Mouse (Mus musculus) spleen, adult 18-20 months (tissue): Measurements from ENCODE around the gene Tspan5.

Source experiments
- DNase-seq, 2 experiments: peaks; one replicate each; pipeline ENCODE4 v3.0.0; 2022; ENCODE audit warnings: mixed read lengths in 2 of 2

Tspan5 gene

GRCm38 (mm10) chr3:138813139-138813810 lies 71.3 kb downstream of the Tspan5 start:
- DNase-seq: no peak

DNA sequence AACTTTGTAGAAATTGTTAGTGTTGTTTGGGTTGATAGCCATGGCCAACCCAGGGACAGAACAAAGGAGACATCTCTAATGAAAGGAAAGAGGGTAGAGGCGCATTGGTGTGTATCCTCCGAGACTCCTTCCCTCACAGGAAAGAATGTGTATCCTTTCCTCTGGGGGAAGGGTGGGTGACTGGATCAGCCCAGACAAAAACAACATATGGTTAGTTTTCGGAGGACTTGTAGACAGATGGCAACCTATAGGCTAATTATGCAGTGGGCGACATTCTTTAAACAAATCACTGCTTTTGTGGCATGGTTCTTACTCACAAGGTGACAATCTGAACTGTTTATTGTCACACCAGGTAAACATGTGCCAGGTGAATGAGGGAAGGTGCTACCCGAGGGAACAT lies 72.5 kb downstream of the Tspan5 start:
- DNase-seq: no peak

- no peak for DNase-seq
Measured at GRCm38 (mm10) chr3:138815127-138815837, 73.3 kb downstream of the Tspan5 start.

DNA sequence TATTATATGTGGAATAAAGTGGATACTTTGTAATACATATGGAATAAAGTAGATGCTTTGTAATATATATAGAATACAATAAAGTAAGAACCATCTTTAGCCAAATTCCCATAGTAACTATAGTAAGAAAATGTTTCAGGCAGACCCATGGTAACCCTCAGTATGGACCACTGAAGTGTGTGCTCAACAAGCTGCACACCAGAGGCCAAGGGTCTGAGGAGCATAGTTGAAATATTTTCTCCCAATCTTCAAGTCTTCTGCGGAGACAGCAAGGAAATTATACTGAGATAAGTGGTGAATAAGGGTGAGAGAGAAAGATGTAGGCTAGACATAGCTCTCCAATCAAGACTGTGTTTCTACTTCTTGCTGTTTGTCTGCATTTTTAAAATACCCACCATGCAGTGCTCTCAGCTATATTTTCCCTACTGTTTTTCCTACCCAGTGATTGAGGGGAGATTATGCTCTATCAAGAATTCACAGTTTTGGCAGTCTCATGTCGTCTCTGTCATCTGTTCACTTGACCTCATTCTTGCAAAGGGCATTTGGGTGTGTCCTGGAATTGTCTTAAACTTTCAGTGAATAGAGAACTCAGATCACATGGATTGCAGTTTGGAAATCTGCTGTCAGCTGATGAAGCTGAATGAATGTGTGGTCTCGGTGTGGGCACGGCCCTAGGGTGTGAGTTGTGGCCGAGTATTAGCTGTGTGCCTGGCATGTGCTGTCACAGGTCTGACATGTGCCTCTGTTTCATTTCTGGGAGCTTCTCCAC lies 75.1 kb downstream of the Tspan5 start:
- no peak for DNase-seq

- DNase-seq: no peak
Measured at GRCm38 (mm10) chr3:138819862-138820261, 77.9 kb downstream of the Tspan5 start.

GRCm38 (mm10) chr3:138820296-138820695 lies 78.3 kb downstream of the Tspan5 start:
- DNase-seq: no peak

DNA sequence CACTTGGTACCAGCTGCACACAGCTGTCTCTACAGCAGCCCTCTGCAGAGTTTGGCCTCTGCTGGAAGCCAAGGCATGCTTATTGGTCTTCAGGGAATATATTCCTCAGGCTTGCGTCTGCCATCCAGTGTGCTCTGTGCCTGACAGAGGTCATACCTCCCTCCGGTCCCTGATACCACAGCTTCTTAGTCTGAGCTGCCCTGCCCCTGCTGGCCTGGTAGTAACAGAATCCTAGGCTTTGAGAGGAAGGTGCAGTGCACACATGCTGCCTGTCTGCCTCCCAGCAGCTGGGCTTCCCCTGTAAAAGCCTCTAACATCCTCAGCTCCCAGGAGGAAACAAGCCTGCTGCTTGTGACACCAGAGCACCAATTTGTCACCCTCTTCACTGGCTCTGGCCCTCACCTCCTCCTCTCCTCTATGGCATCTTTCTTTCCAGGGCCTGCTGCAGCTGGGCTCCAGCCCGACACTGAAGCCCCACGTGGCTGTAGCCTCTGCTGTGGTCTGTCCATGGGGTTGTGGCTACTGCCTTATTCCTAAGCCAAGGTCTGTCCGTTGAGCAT lies 80.0 kb downstream of the Tspan5 start:
- no peak for DNase-seq

- DNase-seq: no peak
Measured at GRCm38 (mm10) chr3:138823857-138824256, 81.9 kb downstream of the Tspan5 start.

DNA sequence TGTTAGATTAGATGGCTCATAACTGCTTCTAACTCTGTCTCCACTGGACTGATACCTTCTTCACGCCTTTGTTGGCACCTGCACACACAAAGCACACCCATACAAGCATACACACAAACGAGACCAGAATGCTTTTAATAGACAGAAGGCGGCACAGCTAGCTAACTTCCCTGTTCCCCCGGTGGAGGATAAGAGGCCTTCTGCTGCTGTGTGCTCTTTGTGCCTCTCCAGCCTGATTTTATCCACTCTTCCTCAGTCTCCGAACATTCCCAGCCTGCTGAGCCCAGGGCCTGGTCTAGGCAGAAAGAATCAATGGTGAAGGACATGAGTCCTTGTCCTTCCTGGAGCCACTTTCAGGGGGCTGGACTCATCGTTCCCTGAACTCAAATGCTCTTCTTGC lies 83.3 kb downstream of the Tspan5 start:
- no peak for DNase-seq

DNA sequence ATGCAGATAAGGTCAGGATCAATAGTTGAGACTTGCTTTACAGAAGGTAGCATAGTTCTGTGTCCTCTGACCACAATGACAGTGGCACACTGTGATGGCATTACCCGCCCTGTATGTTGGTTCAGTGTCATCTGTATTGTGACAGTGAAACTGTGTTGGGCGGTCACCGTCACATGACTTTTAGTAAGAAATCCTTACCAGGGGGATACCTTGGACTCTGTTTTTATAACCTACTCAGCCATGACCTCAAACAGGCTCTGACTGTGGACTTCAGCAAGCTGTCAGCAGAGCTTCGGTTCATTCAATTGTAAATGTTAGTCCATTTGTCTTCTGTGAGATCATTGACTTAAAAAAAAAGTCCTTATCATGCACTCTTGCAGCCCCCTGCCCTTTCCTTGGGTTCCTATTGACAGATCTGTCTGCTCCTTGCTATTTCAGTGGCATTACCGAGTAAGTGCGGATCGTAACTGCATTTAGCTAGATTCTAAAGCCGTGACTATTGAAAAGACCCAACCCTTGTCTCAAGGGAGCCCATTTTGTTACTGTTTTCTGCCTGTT lies 84.3 kb downstream of the Tspan5 start:
- DNase-seq: no peak

DNA sequence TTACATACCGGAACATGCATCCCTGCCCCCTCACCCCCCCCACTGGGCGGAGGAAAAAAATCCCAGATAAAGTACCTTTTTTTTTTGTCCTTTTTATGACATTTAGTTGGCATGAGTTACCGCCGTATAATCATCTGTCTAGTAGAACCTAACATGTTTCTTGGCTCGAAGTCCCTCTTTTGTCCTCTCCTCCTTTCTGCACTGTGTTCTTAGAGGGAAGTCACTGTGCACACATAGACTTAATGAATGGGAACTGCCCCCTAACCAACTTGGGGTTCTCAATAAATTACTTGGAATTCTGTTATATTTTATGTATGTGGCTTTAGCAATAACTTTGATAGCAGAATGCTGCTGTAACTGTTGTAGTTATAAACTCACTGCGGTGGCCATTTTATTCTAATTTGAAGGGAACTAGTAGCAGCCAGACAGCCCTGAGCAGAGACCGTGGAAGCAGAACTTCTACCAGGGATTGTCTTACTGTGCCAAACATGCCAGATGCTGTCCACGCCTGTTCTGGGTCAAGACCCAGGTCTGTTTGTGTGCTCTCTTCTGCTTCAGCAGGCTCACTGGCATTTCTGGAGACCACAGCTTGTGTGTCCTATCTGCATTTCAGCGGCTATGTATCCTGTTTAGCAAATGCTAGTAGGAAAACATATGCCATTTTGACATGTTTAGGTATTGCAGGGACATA lies 91.0 kb downstream of the Tspan5 start:
- DNase-seq: no peak

- DNase-seq: no peak
Measured at GRCm38 (mm10) chr3:138834174-138834573, 92.2 kb downstream of the Tspan5 start.

GRCm38 (mm10) chr3:138836937-138837336 lies 94.9 kb downstream of the Tspan5 start:
- DNase-seq: no peak

- DNase-seq: no peak
Measured at GRCm38 (mm10) chr3:138837651-138838050, 95.7 kb downstream of the Tspan5 start.

GRCm38 (mm10) chr3:138839656-138840055 lies 97.7 kb downstream of the Tspan5 start:
- DNase-seq: no peak

DNA sequence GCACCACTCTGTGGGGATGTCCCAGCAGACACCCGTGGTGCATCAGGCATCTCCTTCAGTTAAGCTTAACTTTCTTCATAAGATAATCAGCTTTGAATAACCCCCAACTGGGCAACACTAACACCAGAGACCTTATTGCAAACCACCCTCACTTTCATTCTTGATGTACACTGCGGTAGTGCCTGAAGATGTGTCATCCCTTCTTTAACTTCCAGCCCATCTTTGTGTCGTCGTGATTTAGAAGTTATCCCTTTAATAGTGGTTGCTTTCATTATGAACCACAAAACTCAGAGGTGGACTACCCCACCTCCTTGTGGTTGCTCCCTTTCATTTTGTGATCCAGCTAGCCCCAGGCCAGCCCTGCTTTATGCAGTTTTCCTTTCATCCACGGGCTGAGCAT lies 99.3 kb downstream of the Tspan5 start:
- no peak for DNase-seq

DNA sequence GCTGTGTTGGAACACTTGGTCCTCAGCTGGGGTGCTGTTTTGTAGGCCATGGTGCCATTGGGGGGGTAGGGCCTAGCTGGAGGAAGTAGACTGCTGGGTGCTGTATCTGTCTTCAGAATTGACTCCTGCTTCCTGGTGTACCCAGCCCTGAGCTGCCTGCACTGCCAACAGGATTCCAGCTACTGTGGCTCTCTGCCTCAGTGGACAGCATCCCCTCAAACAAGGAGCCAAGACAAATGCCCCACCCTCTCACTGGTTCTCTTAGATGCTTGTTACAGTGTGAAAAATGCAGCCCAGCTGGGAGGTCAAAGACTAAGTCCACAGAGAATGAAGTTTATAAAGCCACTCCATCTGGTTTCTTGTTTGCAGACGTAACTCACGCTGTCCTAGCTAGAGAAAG lies 101.2 kb downstream of the Tspan5 start:
- no peak for DNase-seq

GRCm38 (mm10) chr3:138843641-138844040 lies 101.6 kb downstream of the Tspan5 start:
- no peak for DNase-seq

DNA sequence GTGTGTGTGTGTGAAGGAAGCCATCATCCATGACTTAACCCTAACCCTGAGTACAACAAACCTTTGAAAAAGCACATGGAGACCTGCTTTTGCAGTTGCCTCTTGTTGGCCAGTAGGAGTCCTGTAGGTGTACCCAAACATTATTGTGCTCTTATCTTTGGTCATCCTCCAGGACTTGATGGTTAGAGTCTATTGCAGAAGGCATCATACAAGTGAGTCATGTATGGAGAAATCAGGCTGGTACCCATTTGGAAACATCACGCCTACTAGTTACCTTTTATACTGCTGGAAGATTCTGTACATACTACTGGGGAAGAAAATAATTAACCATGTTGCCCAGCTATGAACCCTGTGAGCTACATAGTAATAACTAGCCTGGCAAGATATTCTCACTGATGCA lies 103.8 kb downstream of the Tspan5 start:
- DNase-seq: no peak

- no peak for DNase-seq
Measured at GRCm38 (mm10) chr3:138847809-138848208, 105.8 kb downstream of the Tspan5 start.

DNA sequence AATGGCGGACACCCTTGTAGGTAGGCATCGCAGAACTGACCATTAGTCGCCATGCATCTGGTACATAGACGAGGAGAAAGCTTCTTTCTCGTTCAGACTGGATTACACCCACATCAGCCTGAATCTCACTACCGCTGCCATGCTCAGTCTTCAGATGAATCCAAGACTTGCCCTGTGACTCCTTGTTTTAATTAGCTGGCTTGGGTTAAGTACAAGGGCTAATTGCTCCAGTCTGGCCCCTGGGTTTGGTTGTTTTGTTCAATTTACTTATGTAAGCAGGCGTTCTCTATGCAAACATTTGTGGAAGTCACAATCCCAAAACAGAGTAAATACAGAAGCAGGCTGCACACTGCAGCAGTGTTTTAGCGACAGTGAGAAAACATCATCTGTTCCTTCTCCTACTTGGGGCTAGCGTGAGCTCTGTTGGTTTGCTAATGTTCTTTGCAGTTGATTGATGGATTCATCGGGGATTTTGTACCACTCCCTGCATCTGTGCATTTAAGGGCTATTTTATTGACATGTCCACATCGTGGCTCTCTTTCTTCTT lies 107.8 kb downstream of the Tspan5 start:
- no peak for DNase-seq

GRCm38 (mm10) chr3:138851876-138852275 lies 109.9 kb downstream of the Tspan5 start:
- no peak for DNase-seq
